Mouse (Mus musculus): Measurements from ENCODE around the gene Zfhx3. TPM values are rescaled to one million over a fixed set of nuclear protein-coding genes. Genes with fewer than 3 reads are reported as not detected.

Zfhx3 gene
- total RNA-seq, 1 experiment from 2014 or later: 2.3 TPM

DNA sequence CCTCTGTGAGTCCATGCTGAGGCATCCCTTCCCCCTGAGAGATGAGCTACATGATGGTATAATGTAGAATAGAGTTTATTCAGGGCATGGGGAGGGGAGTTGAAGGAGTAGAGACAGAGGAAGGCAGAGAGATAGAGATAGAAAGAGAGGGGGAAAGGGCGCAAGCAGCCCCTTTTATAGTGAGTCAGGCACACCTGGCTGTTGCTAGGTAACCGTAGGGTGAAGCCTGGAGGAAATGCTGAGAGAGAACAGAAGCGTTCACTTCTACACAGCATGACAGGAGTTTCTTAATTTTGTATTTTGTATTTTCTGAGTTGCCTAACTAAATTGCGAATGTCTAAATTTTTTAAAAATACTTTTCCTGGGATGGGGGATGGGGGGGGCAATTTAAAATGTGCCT lies 128.0 kb downstream of the Zfhx3 start:
- no peak for ATAC-seq (replicated peaks; ENCODE audit: insufficient number of reproducible peaks, low FRiP score, low TSS enrichment, poor library complexity, severe bottlenecking)

- no peak for ATAC-seq (replicated peaks; ENCODE audit: insufficient number of reproducible peaks, low FRiP score, low TSS enrichment, poor library complexity, severe bottlenecking)
Measured at GRCm38 (mm10) chr8:108072126-108072746, 129.8 kb downstream of the Zfhx3 start.

DNA sequence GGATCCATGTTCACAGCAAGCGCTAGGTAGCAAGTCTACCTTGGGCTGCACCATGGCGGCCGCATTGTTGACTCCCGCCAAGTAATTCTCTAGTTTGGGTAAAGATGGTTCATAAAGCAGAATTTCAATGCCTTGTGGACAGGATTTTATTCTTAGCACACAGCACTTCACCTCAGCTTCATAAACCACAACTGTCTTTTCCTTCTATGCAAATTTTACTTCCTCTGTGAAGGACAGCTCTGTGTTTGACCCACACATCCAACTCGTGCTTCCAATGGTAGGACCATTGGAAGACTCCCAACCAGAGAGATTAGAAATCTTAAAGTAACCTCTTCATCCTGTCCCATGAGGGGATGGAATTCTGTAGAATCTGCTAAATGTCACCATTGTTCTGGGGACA lies 130.4 kb downstream of the Zfhx3 start:
- no peak for ATAC-seq (replicated peaks; ENCODE audit: insufficient number of reproducible peaks, low FRiP score, low TSS enrichment, poor library complexity, severe bottlenecking)

DNA sequence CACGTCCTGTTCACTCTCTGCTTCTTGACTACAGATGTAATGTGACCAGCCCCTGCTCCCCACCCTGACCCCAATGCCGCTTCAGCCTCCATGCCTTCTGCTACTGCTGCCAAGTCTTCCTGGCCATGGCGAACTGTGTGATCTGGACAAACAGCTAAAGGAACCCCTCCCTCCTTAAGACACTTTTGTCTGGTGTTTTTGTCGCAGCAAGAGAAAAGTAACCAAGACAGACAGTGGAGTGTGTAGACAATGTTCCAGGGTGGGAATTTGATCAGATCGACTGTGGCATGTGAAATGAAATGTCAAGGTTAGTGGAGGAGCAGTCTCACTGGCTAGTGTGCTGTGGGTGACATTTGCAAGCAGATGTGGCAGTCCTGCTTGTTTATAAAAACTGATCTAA lies 132.7 kb downstream of the Zfhx3 start:
- ATAC-seq (replicated peaks; ENCODE audit: insufficient number of reproducible peaks, low FRiP score, low TSS enrichment, poor library complexity, severe bottlenecking): no peak

- no peak for ATAC-seq (replicated peaks; ENCODE audit: insufficient number of reproducible peaks, low FRiP score, low TSS enrichment, poor library complexity, severe bottlenecking)
Measured at GRCm38 (mm10) chr8:108078726-108079125, 136.3 kb downstream of the Zfhx3 start.

DNA sequence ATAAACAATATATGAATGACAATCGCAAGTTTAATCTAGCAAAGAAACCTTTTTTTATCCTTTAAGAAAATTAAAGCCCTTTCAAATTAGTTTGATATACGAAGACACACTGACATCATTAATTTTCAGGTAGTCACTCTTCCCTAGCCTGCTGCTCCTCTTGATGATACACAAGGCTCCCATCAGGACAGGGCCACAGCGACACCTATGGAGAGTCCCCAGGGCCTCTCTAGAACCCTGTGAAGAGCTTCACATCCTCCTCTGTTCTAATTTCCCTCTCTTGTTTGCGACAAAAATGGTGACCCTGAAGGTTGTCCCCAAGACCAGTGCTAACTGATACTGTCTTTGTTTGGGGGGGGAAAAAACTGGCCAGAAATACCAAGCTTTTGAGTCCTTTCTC lies 144.5 kb downstream of the Zfhx3 start:
- no peak for ATAC-seq (replicated peaks; ENCODE audit: insufficient number of reproducible peaks, low FRiP score, low TSS enrichment, poor library complexity, severe bottlenecking)

GRCm38 (mm10) chr8:108089632-108090031 lies 147.2 kb downstream of the Zfhx3 start:
- no peak for ATAC-seq (replicated peaks; ENCODE audit: insufficient number of reproducible peaks, low FRiP score, low TSS enrichment, poor library complexity, severe bottlenecking)

- no peak for ATAC-seq (replicated peaks; ENCODE audit: insufficient number of reproducible peaks, low FRiP score, low TSS enrichment, poor library complexity, severe bottlenecking)
Measured at GRCm38 (mm10) chr8:108098598-108098997, 156.2 kb downstream of the Zfhx3 start.

DNA sequence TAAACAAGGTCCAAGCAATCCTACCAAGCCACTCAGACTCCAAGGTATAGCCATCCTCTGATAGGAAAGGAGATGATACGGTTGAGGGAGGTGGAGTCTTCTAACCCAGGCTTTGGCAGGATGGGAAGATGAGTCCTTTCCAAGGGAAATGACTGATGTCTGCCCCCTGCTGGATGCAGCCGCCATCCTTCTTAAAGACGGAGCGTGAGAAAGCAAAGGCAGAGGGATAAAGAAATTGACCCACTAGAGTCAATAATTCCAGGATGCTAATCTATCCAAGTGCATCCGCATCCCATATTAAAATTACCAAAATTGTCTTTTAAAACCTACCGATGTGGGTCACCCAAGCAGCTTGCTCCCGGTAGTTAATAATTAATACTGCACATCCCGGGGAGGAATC lies 158.7 kb downstream of the Zfhx3 start:
- ATAC-seq (replicated peaks; ENCODE audit: insufficient number of reproducible peaks, low FRiP score, low TSS enrichment, poor library complexity, severe bottlenecking): no peak

GRCm38 (mm10) chr8:108101978-108102865 lies 159.8 kb downstream of the Zfhx3 start:
- no peak for ATAC-seq (replicated peaks; ENCODE audit: insufficient number of reproducible peaks, low FRiP score, low TSS enrichment, poor library complexity, severe bottlenecking)

DNA sequence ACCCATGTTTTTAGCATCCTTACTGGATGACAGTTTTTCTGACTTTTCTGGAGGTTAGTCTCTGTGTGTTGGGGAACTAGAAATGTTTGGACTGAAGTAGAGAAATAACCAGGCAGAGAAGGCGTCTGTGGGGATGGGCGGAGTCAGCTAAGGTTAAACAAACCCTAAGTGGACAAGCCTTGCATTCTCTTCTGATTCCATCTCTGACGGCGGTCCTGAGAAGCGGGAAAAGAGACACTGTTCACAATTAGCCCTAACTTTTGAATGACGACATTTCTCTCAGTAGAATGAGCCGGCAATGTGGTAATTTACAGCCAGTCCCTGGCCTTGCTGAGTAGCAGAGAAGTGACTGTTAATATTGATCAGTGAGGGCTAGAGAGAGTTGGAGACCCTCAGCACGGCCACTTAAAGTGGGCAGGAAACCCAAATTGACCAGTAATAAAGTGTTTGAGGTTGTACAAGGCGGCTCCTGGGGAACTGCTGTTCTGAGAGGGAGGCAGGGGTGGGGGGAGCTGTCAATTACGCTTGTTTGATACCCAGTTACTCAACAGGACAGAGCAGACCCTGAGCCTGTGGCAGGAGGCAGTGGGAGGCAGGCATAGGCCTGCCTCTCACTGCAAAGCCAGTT lies 162.1 kb downstream of the Zfhx3 start:
- ATAC-seq (replicated peaks; ENCODE audit: insufficient number of reproducible peaks, low FRiP score, low TSS enrichment, poor library complexity, severe bottlenecking): no peak

DNA sequence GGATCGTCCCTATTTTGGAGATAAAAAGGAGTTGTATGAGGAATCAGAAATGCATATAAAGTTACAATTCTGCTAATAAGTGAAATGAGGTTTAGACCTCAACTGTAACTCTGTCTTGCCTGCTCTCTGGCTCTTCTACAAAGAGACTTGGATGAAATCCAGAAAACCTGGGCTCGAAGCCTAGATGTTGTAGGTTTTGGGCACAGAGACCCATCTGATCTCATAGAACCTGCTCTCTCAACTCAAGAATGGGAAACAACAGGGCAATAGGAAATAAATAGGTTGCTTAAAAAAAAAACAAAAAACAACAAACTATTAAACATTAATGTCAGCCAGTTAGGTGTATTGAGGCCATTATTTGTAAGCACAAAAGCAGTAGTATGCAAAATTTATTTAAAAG lies 182.6 kb downstream of the Zfhx3 start:
- no peak for ATAC-seq (replicated peaks; ENCODE audit: insufficient number of reproducible peaks, low FRiP score, low TSS enrichment, poor library complexity, severe bottlenecking)

DNA sequence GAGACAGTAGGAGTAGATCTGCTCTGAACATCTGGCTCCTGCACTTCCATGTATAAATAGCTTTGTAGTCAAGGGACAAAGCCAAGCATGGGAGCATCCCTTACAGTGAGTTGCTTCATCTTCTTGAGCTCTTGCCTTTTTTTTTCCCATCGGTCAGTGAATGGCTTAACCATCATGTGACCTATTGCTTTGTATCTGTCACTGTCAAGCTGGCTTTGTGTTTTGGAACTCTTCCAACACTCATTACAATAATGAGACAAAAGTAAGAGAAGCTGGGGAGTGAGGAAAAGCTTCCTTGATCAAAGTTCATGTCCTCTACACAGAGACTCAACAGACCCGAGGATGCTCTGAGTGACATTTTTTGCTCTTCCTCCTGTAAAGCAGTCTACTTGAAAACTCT lies 183.0 kb downstream of the Zfhx3 start:
- ATAC-seq (replicated peaks; ENCODE audit: insufficient number of reproducible peaks, low FRiP score, low TSS enrichment, poor library complexity, severe bottlenecking): no peak

DNA sequence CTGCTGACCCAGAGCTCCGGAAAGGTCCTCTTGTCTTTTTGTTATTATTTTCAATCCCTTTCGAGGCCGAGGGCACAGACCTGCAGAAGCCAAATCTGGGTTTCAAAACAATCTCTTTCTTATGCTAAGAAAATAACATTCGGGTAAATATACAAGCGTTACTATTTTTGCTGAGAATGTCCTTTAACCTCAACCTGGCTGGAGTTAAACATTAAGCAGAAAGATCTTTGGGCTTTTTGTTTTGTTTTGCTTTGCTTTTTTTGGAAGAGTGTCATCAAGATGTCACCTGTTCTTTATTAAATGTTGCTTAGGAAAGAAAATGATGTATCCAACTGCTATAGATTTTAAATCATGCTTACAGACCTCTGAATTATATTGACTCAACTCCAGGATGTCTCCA lies 204.1 kb downstream of the Zfhx3 start:
- ATAC-seq (replicated peaks; ENCODE audit: insufficient number of reproducible peaks, low FRiP score, low TSS enrichment, poor library complexity, severe bottlenecking): no peak

DNA sequence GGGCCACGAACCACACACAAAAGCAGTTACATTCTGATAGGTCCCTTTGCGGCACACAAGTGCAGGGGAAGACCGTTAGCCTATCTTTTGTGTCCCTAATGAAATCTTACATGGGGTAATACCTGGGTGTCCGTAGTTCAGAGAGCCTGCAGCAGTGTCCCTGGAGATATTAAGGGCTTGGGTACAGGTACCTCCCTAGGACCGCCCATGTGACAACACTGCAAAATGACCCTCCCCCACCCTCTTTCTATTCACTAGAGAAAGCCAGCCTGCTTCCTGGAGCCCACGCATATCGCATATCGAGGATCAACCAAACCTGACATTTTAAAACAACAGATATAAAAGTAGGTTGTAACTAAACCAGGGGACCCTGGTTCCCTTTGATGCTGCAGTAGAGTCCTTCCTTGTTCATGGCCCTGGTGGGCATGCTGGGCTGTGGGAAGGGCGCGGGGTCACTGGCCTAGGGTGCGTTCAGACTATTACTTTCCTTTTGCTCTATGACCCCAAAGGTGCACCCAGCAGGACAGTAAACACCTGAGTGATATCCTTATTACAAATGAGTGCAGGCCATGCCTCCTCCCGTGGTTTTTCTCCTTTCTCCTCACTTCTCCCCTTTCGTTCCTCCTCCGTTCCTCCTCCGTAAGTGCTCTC lies 206.3 kb downstream of the Zfhx3 start:
- ATAC-seq (replicated peaks; ENCODE audit: insufficient number of reproducible peaks, low FRiP score, low TSS enrichment, poor library complexity, severe bottlenecking): no peak

DNA sequence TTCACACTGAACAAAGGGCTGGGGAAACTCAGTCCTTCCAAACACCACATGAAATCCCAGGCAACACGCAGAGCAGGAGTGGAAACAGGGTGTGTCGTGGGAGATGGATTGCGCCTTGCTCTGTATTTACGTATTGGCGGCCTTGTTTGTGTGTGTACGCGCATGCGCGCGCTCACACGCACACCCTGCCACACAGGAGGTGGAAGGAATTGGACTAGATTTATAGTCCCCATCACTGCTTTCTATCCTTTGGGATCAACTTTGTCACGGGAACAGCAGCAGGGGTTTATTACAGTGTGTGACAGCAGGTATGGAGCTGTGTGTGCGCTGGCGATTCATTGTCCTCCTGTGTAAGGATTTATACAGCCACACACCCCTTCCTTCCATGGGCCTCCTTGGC lies 228.4 kb downstream of the Zfhx3 start:
- no peak for ATAC-seq (replicated peaks; ENCODE audit: insufficient number of reproducible peaks, low FRiP score, low TSS enrichment, poor library complexity, severe bottlenecking)

DNA sequence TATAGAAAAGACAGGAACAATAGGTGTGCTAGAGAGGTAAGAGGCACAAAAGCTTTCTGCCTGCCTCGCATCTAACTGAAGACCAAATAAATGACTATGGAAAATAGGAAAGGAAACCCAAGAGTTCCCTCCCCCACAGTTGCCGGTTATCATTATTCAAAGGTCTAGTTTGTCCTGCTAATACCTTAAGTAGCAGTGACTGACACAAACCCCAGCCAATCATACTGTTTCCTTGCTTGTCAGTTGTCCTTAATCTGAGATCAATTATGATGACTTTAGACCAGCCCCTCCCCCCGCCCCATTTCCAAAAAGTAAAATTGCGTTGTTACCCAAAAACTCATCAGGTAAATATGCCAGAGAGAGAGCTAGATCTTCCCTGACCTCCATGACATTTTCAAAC lies 240.9 kb downstream of the Zfhx3 start:
- ATAC-seq (replicated peaks; ENCODE audit: insufficient number of reproducible peaks, low FRiP score, low TSS enrichment, poor library complexity, severe bottlenecking): no peak

DNA sequence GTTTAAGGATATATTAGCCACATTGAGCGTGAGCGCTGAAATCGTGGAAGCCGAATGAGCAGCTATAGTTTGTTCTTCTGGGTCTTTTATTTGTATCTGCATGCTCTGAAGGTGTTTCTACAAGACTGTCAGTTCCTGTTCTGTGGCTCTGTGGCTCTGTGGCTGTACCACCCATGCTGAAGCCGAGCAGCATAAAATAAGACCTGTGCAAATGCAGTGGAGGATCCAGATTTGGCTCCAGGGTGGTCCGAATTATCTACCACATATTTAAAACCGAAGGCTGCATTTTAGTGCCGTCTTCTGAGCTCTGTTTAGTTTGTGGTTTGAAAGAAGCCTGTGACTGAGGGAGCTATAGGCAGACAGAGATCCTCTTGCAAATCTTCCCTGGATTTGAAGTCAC lies 241.5 kb downstream of the Zfhx3 start:
- ATAC-seq (replicated peaks; ENCODE audit: insufficient number of reproducible peaks, low FRiP score, low TSS enrichment, poor library complexity, severe bottlenecking): no peak

- no peak for ATAC-seq (replicated peaks; ENCODE audit: insufficient number of reproducible peaks, low FRiP score, low TSS enrichment, poor library complexity, severe bottlenecking)
Measured at GRCm38 (mm10) chr8:108186289-108186688, 243.8 kb downstream of the Zfhx3 start.

Measured in monocyte, adult 5-6 weeks (primary cell).